Mouse (Mus musculus): ENCODE results near the gene Prr30.
A peak's percentile ranks its signal among the peaks of the same experiment; 100 is the strongest.
"Not testable (repeated sequence)": the region's sequence is repeated elsewhere in the genome, so short reads cannot be mapped to it uniquely, and the experiment has no call there.

Gene Prr30

GRCm38 (mm10) chr14:101200230-101200629, at the start of gene Prr30:
Prr30 (minus strand) TSS chr14:101200330.
- DNase-seq (ENCODE audit: low spot score in 2 of 2): no peak

- DNase-seq (ENCODE audit: low spot score in 2 of 2): no peak
Measured at GRCm38 (mm10) chr14:101246793-101247192, 46.7 kb upstream of the Prr30 start.

- DNase-seq (ENCODE audit: low spot score in 2 of 2): no peak
Measured at GRCm38 (mm10) chr14:101245706-101246105, 45.6 kb upstream of the Prr30 start.

GRCm38 (mm10) chr14:101244441-101244840, 44.3 kb upstream of the Prr30 start:
- not testable (repeated sequence) for DNase-seq (ENCODE audit: low spot score in 2 of 2)

GRCm38 (mm10) chr14:101237965-101238364, 37.8 kb upstream of the Prr30 start:
- DNase-seq (ENCODE audit: low spot score in 2 of 2): no peak

GRCm38 (mm10) chr14:101229068-101229467, 28.9 kb upstream of the Prr30 start:
- no peak for DNase-seq (ENCODE audit: low spot score in 2 of 2)

GRCm38 (mm10) chr14:101222319-101222718, 22.2 kb upstream of the Prr30 start:
- no peak for DNase-seq (ENCODE audit: low spot score in 2 of 2)

GRCm38 (mm10) chr14:101172258-101172657, 27.9 kb downstream of the Prr30 start:
- peak; percentile 2 to 6 for DNase-seq (ENCODE audit: low spot score in 2 of 2)

All from heart, adult 9 months (tissue).